Mouse (Mus musculus): ENCODE results near the gene Grm6.

The Grm6 gene

GRCm38 (mm10) chr11:50886933-50887293 is 36.4 kb downstream of the Grm6 start:
- TF ChIP-seq GATA4 (IDR thresholded peaks at IDR 0.05; ENCODE audit: insufficient replicate concordance, low read length) = no peak

- TF ChIP-seq GATA4 (IDR thresholded peaks at IDR 0.05; ENCODE audit: insufficient replicate concordance, low read length) = peak; percentile 23; the same call in 1 of the 2 replicates
Measured at GRCm38 (mm10) chr11:50887390-50888128, 37.1 kb downstream of the Grm6 start, which contains the start of gene Zfp454. TSS of gene Zfp454 (minus strand) at chr11:50887651.

GRCm38 (mm10) chr11:50892441-50892840 is 42.0 kb downstream of the Grm6 start:
- no peak for TF ChIP-seq GATA4 (IDR thresholded peaks at IDR 0.05; ENCODE audit: insufficient replicate concordance, low read length)

- TF ChIP-seq GATA4 (IDR thresholded peaks at IDR 0.05; ENCODE audit: insufficient replicate concordance, low read length) = no peak
Measured at GRCm38 (mm10) chr11:50897359-50897758, 46.9 kb downstream of the Grm6 start.

- no peak for TF ChIP-seq GATA4 (IDR thresholded peaks at IDR 0.05; ENCODE audit: insufficient replicate concordance, low read length)
Measured at GRCm38 (mm10) chr11:50908136-50908535, 57.7 kb downstream of the Grm6 start.

GRCm38 (mm10) chr11:50913301-50913700 is 62.8 kb downstream of the Grm6 start:
- TF ChIP-seq GATA4 (IDR thresholded peaks at IDR 0.05; ENCODE audit: insufficient replicate concordance, low read length) = no peak

GRCm38 (mm10) chr11:50914461-50914860 is 64.0 kb downstream of the Grm6 start:
- TF ChIP-seq GATA4 (IDR thresholded peaks at IDR 0.05; ENCODE audit: insufficient replicate concordance, low read length) = no peak
